ENCODE assay signal across 30 mouse cellular contexts in the genomic region with DNA sequence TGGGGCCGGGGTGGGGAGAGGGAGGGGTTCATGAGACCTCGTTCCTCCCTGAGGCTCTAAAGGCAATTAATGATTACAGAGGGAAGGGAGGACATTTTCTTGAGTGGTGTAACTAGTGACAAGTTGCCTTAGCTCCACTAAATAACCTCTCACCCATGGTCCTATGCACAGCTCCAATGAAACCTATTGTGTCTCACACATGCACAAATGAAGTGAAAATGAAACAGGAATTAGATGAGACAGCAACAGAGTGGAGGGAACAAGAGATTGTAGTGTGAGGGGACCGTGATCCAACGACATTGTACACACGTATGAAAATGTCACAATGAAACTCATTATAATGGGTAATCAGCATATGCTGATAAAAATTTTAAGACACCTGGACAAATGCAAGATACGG. TPM values are rescaled to one million over a fixed set of nuclear protein-coding genes. Genes with fewer than 3 reads are reported as not detected.
"Had no signal": no experiment of that assay in that cellular context is flagged by ENCODE, and none has a peak within 500 bp of the region (broad histone marks: within the 10 kb centered on the region; RNA-seq: fewer than 3 reads in every experiment).

No protein-coding gene starts in this region.

- H3K27ac ChIP-seq: kidney, embryonic 15.5 days; left cerebral cortex, adult 2 months; liver, embryonic 14.5 days; lung, embryonic 15.5 days; midbrain, embryonic 10.5 days; midbrain, embryonic 13.5 days; neural tube, embryonic 13.5 days had no signal

- H3K27me3 ChIP-seq: kidney, embryonic 15.5 days; lung, embryonic 15.5 days; megakaryocyte, embryonic 14.5 days; midbrain, embryonic 13.5 days; neural tube, embryonic 13.5 days had no signal

- H3K4me1 ChIP-seq: midbrain, embryonic 10.5 days; midbrain, embryonic 13.5 days; neural tube, embryonic 13.5 days had no signal

- H3K4me3 ChIP-seq: kidney, embryonic 15.5 days; left cerebral cortex, adult 2 months; lung, embryonic 15.5 days; midbrain, embryonic 10.5 days; midbrain, embryonic 13.5 days; myocyte; neural tube, embryonic 13.5 days had no signal

- H3K36me3 ChIP-seq: kidney, embryonic 15.5 days; lung, embryonic 15.5 days; midbrain, embryonic 10.5 days; midbrain, embryonic 13.5 days; neural tube, embryonic 13.5 days had no signal

- H3K4me2 ChIP-seq: kidney, embryonic 15.5 days; lung, embryonic 15.5 days; midbrain, embryonic 13.5 days; neural tube, embryonic 13.5 days had no signal

- DNase-seq: kidney, adult 11 months; kidney, adult 8-10 months; kidney, postnatal 10 days; kidney, postnatal 36 days; layer of hippocampus, postnatal 36 days; lung, adult 18-20 months; lung, postnatal 10 days; lung, postnatal 36 days; thymus, postnatal 36 days had no signal

- ATAC-seq: midbrain, embryonic 13.5 days; midbrain, embryonic 16.5 days had no signal

- H3K9me3 ChIP-seq: kidney, embryonic 15.5 days; lung, embryonic 15.5 days; midbrain, embryonic 10.5 days had no signal

- H3K9ac ChIP-seq: kidney, embryonic 15.5 days; liver, embryonic 14.5 days; lung, embryonic 15.5 days; midbrain, embryonic 13.5 days; neural tube, embryonic 13.5 days had no signal

RNA-seq across cellular contexts. Expression of gene E330021D16Rik, which starts 35.5 kb away (rescaled TPM):
- total RNA-seq: layer of hippocampus, adult 8-10 months; layer of hippocampus, postnatal 10 days; layer of hippocampus, postnatal 36 days; left cerebral cortex, adult 2 months; left cerebral cortex, postnatal 10 days; left cerebral cortex, postnatal 36 days; liver, adult 2 months; monocyte, adult 5-6 weeks; neutrophil, adult 5-6 weeks had no signal
- polyA plus RNA-seq: limb, embryonic 11.5 days; midbrain, embryonic 10.5 days; midbrain, embryonic 13.5 days; midbrain, embryonic 16.5 days; myocyte; neural tube, embryonic 13.5 days; small intestine, adult 2 months; stomach, embryonic 16.5 days; urinary bladder, adult 2 months had no signal
